Mouse (Mus musculus) G1E (cell line): ENCODE measurements around the gene Fkbp2.

Experiments
- CTCF ChIP-seq: IDR thresholded peaks from 2 replicates; pipeline ENCODE4 v1.5.1; 2012; ENCODE audit warnings: low read depth, low read length, inconsistent platforms, mixed read lengths
- GATA1 ChIP-seq: IDR thresholded peaks from 2 replicates; pipeline ENCODE4 v1.6.1; 2012; ENCODE audit warnings: borderline replicate concordance, low read length, inconsistent platforms, mixed read lengths
- GATA2 ChIP-seq: IDR thresholded peaks from 2 replicates; pipeline ENCODE4 v1.6.1; 2012; ENCODE audit warnings: low read depth, low read length, inconsistent platforms, borderline replicate concordance
- POLR2AphosphoS5 ChIP-seq: IDR thresholded peaks from 2 replicates; pipeline ENCODE4 v1.6.1; 2012; ENCODE audit warnings: low read depth, low read length, inconsistent platforms; ENCODE audit not compliant: insufficient replicate concordance
- TAL1 ChIP-seq: conservative IDR thresholded peaks from 2 replicates; pipeline ENCODE4 v1.6.1; 2012; ENCODE audit warnings: low read depth, low read length, inconsistent platforms, mixed read lengths

DNA sequence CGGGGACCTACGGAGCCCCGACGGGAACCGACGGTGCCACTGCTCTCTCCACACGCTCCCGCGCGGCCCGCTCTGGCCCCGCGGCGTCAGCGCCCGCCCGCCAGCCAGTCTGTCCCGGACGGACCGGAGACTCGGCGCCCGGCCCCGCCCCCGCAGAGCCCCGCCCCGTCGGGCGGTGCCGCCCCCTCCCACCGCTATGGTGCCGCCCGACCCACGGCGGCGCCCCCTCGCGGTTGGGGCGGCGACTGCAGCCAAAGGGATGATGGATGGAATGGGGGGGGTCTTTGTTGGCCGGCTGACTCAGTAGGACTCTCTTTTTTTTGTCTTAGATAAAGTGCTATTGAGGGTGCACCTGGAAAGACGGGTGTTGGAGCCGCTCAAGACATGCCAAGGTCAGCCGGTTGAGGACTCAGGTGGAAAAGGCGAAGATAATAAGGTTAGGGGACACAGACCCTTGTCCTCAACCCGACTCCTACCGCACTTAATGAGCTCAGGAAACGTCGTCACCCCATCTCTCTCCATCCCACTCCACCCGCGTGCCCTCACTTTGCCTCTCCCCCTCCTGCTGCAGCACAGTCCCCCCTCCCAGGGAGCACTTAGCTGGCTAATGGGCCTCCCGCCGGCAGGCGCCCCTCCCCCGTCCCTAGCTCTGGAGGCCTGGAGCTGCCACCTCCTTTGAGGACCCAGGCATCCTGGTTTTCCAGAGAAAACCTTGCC lies 10.5 kb downstream of the Fkbp2 start:
- TF ChIP-seq CTCF (peak; percentile 31), TAL1 (no peak), POLR2AphosphoS5 (no peak), GATA1 (no peak), GATA2 (no peak)
